Mouse (Mus musculus) lung, postnatal 0 days (tissue): Measurements from ENCODE around the gene Tspan18.

Experiments
- CTCF ChIP-seq: IDR thresholded peaks from 2 replicates; pipeline ENCODE4 v1.5.1; 2016; ENCODE audit warnings: antibody characterized with exemption, mild to moderate bottlenecking
- EP300 ChIP-seq: IDR thresholded peaks from 2 replicates; pipeline ENCODE4 v1.6.1; 2016; ENCODE audit warnings: antibody characterized with exemption, mild to moderate bottlenecking, control low read depth

- no peak for TF ChIP-seq CTCF
- no peak for TF ChIP-seq EP300
Measured at GRCm38 (mm10) chr2:93177668-93178312, 156.5 kb downstream of the Tspan18 start.
